Mouse (Mus musculus) liver, embryonic 11.5 days (tissue): Measurements from ENCODE around the gene Lrwd1. TPM values are rescaled to one million over a fixed set of nuclear protein-coding genes. Genes with fewer than 3 reads are reported as not detected.
"Not testable (repeated sequence)": the region's sequence is repeated elsewhere in the genome, so short reads cannot be mapped to it uniquely, and the experiment has no call there.

Experiments used
- ATAC-seq: fragments of 200-750 bp; cut with Nextera tagmentation; replicated peaks from 2 replicates; pipeline ENCODE4 v1.8.0; 2017; ENCODE audit warnings: moderate number of reproducible peaks, mild to moderate bottlenecking, moderate TSS enrichment, moderate library complexity; ENCODE audit not compliant: low FRiP score
- DNase-seq: peaks from one replicate; pipeline ENCODE4 v3.0.0-alpha.2; 2017; ENCODE audit warnings: low spot score
- H3K27ac ChIP-seq: fragments of 300-500 bp; sonication (generic); 2 replicates; pipeline ENCODE4 v1.5.1; 2014; ENCODE audit warnings: mild to moderate bottlenecking, low read depth, low read length, control low read depth
- H3K27me3 ChIP-seq: fragments of 300-500 bp; sonication (generic); replicated peaks from 2 replicates; pipeline ENCODE4 v1.6.1; 2014; ENCODE audit warnings: low read length, mixed read lengths; ENCODE audit not compliant: control insufficient read depth, insufficient read depth
- H3K36me3 ChIP-seq: fragments of 300-500 bp; sonication (generic); 2 replicates; pipeline ENCODE4 v1.6.1; 2014; ENCODE audit warnings: mild to moderate bottlenecking, low read length, moderate library complexity, mixed read lengths; ENCODE audit not compliant: control insufficient read depth, insufficient read depth
- H3K4me1 ChIP-seq: fragments of 300-500 bp; sonication (generic); replicated peaks from 2 replicates; pipeline ENCODE4 v1.6.1; 2014; ENCODE audit warnings: low read length, mixed read lengths; ENCODE audit not compliant: control insufficient read depth, insufficient read depth
- H3K4me2 ChIP-seq: fragments of 300-500 bp; sonication (generic); 2 replicates; pipeline ENCODE4 v1.6.1; 2014; ENCODE audit warnings: mild to moderate bottlenecking, control low read depth, moderate library complexity
- H3K4me3 ChIP-seq: fragments of 300-500 bp; sonication (generic); 2 replicates; pipeline ENCODE4 v1.5.1; 2014; ENCODE audit warnings: low read depth, low read length, control low read depth
- H3K9ac ChIP-seq: fragments of 300-500 bp; sonication (generic); 2 replicates; pipeline ENCODE4 v1.6.1; 2014; ENCODE audit warnings: low read depth, low read length, control low read depth
- H3K9me3 ChIP-seq: fragments of 300-500 bp; sonication (generic); 2 replicates; pipeline ENCODE4 v1.6.1; 2016; ENCODE audit warnings: low read length, inconsistent platforms, mixed read lengths; ENCODE audit not compliant: control insufficient read depth
- WGBS: fragments of 180-500 bp; shearing (Covaris S2); extraction: QIAGEN DNeasy Blood & Tissue Kit; methylation state at CpG from one replicate; pipeline ENCODE4 v1.1.7; 2014; 5-methylcytosine and 5-hydroxymethylcytosine counted together
- polyA plus RNA-seq: library from polyadenylated mRNA; unstranded; fragments of >200 nt; fragmentation: Nextera tagmentation; extraction: Ambion mirVana; gene quantifications from 2 replicates; pipeline ENCODE4 v1.2.1, GENCODE M21; 2014

Lrwd1 gene
- polyA plus RNA-seq, 1 experiment from 2014 or later, result 69.0 TPM

- WGBS, result 90% methylated on average over 11 of the region's 12 CpGs
- ATAC-seq, result not testable (repeated sequence)
Observed at GRCm38 (mm10) chr5:136160084-136160483, 24.2 kb upstream of the Lrwd1 start.

DNA sequence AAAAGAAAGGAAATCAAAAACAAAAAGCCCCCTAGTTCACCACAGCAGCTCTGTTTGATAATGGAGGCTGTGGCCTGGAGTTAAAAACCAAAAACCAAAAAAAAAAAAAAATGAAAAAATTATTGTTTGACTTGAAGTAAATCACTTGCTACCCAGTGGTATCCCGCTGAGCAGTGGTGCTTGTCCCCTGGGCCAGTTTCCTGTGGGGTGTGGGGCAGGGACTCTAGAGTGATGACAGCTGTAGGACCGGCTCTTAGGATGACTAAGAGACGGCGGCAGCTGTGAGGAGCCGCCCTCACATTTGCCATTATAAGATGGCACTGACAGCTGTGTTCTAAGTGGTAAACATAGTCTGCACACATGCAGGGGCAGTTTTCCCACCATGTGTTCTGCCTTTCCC is 19.5 kb upstream of the Lrwd1 start:
- Histone ChIP-seq H3K9ac (no peak overlapping the region), H3K4me1 (no peaks in the 10 kb centered on the region), H3K9me3 (no peaks in the 10 kb centered on the region), H3K4me2 (no peak overlapping the region), H3K36me3 (no peaks in the 10 kb centered on the region), H3K27ac (no peak overlapping the region), H3K4me3 (no peak overlapping the region), H3K27me3 (no peaks in the 10 kb centered on the region)
- 95% methylated on average over 5 of the region's 5 CpGs for WGBS
- ATAC-seq (no peak), DNase-seq (no peak)

More at GRCm38 (mm10) chr5:136160084-136160483, 24.2 kb upstream of the Lrwd1 start:
- H3K27me3 ChIP-seq, H3K4me1 ChIP-seq, H3K4me3 ChIP-seq, H3K27ac ChIP-seq, H3K9me3 ChIP-seq, H3K36me3 ChIP-seq, H3K4me2 ChIP-seq, H3K9ac ChIP-seq, DNase-seq: not testable (repeated sequence)

DNA sequence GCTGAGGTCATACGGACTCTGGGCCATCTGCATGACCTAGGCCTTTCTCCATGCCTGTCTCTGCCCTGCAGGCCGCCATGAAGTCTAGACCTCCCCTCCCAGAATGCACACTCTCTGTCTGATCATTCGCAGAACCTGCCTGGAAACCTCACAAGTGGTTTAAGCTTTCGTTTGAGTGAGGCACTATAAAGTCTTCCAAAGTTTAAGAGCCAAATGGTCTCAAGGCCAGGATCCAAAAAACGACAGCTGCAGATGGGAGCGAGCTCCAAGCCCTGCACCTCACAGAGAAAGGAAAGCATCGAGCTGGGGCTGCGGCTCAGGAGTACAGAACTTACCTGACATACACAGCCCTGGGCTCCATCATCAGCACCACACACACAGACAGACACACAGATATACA is 16.5 kb upstream of the Lrwd1 start:
- ATAC-seq (no peak), DNase-seq (no peak)
- Histone ChIP-seq H3K4me1 (no peaks in the 10 kb centered on the region), H3K4me2 (no peak overlapping the region), H3K27ac (no peak overlapping the region), H3K36me3 (no peaks in the 10 kb centered on the region), H3K9me3 (no peaks in the 10 kb centered on the region), H3K9ac (no peak overlapping the region), H3K4me3 (no peak overlapping the region), H3K27me3 (no peaks in the 10 kb centered on the region)
- 80% methylated on average over 8 of the region's 8 CpGs for WGBS

- H3K4me3 ChIP-seq, H3K9me3 ChIP-seq, H3K27ac ChIP-seq, H3K9ac ChIP-seq, H3K27me3 ChIP-seq, H3K4me1 ChIP-seq, H3K36me3 ChIP-seq, DNase-seq: not testable (repeated sequence)
- 0 out of 2 replicates have a peak overlapping the region, but pooled peaks have one; percentile 17 for H3K4me2 ChIP-seq
- 33% methylated on average over 5 of the region's 5 CpGs for WGBS
- peak; percentile 79 for ATAC-seq
Observed at GRCm38 (mm10) chr5:136149134-136149576, 13.3 kb upstream of the Lrwd1 start.

- no peak overlapping the region for H3K27ac ChIP-seq
- H3K4me3 ChIP-seq, result no peak overlapping the region
- H3K27me3 ChIP-seq, result no peaks in the 10 kb centered on the region
- peaks cover 3% of the 10 kb centered on the region for H3K4me1 ChIP-seq
- no peaks in the 10 kb centered on the region for H3K36me3 ChIP-seq
- no peak overlapping the region for H3K9ac ChIP-seq
- no peak for ATAC-seq
- no peak overlapping the region for H3K4me2 ChIP-seq
- no peaks in the 10 kb centered on the region for H3K9me3 ChIP-seq
- 62% methylated on average over 8 of the region's 8 CpGs for WGBS
- no peak for DNase-seq
Observed at GRCm38 (mm10) chr5:136147704-136148103, 11.8 kb upstream of the Lrwd1 start.

DNA sequence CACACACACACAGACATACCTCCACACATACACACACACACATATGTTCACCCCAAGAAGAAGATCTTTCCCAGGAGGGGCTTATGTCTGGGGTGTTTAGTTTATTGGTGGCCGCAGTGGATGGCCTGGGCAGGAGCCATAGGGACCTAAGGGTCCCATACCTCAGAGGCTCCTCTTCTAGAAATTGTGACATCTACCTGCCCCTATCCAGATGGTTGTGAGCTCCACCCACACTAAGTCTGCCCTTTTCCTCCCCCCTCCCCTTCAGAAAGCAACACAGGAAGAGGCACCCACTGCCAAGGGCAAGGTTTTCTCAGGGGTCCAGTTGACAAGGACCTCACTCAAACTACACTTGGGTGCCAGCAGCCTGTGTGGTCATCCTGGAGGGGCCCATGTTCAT is 11.1 kb upstream of the Lrwd1 start:
- H3K4me1 ChIP-seq, result peaks cover 3% of the 10 kb centered on the region
- H3K9me3 ChIP-seq, result no peaks in the 10 kb centered on the region
- H3K4me2 ChIP-seq, result no peak overlapping the region
- H3K36me3 ChIP-seq, result peaks cover 4% of the 10 kb centered on the region; the same call in 1 of the 2 replicates
- DNase-seq, result no peak
- no peak overlapping the region for H3K4me3 ChIP-seq
- no peak for ATAC-seq
- no peaks in the 10 kb centered on the region for H3K27me3 ChIP-seq
- no peak overlapping the region for H3K27ac ChIP-seq
- 81% methylated on average over 1 of the region's 1 CpGs for WGBS
- H3K9ac ChIP-seq, result no peak overlapping the region

GRCm38 (mm10) chr5:136144606-136145430 is 8.9 kb upstream of the Lrwd1 start:
- WGBS, result 53% methylated on average over 12 of the region's 12 CpGs
- no peak overlapping the region for H3K4me2 ChIP-seq
- H3K27ac ChIP-seq, result no peak overlapping the region
- H3K4me3 ChIP-seq, result no peak overlapping the region
- DNase-seq (no peak), ATAC-seq (peak; percentile 30; the same call in 1 of the 2 replicates)
- peaks cover 18% of the 10 kb centered on the region for H3K36me3 ChIP-seq
- no peaks in the 10 kb centered on the region for H3K9me3 ChIP-seq
- H3K27me3 ChIP-seq, result no peaks in the 10 kb centered on the region
- no peak overlapping the region for H3K9ac ChIP-seq
- H3K4me1 ChIP-seq, result peaks cover 3% of the 10 kb centered on the region

DNA sequence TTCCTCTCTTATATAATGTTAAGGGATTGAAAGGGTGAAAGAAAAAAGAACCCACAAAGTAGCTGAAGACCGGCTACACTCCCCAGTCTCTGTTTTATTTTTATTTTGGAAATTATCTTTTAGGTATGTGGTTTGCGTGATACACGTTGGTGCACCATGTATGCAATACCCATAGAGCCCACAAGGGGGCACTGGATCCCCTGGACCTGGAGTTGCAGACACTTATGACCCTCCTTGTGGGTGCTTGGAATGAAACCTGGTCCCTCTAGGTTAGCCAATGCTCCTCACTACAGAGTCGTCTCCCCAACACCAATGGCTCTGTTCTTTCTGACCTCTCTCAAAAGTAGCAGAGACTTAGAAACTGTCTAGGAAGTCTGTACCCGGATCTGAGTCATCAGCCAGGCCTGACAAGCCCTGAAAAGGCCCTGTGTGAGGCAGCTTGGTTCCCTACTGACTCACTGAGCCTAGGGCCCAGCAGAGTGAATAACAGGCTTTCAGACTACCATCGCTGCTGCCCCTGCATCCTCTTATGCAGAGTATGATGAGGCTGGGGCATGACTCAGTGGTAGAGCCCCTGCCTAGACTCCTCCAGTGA is 7.4 kb upstream of the Lrwd1 start:
- Histone ChIP-seq H3K9me3 (no peaks in the 10 kb centered on the region), H3K27ac (no peak overlapping the region), H3K27me3 (no peaks in the 10 kb centered on the region), H3K4me1 (peaks cover 3% of the 10 kb centered on the region), H3K9ac (no peak overlapping the region), H3K36me3 (peaks cover 22% of the 10 kb centered on the region), H3K4me3 (no peak overlapping the region), H3K4me2 (no peak overlapping the region)
- 88% methylated on average over 6 of the region's 6 CpGs for WGBS
- DNase-seq, result no peak
- ATAC-seq, result no peak

- H3K4me3 ChIP-seq, result no peak overlapping the region
- no peaks in the 10 kb centered on the region for H3K27me3 ChIP-seq
- no peak for ATAC-seq
- H3K9ac ChIP-seq, result no peak overlapping the region
- H3K9me3 ChIP-seq, result no peaks in the 10 kb centered on the region
- DNase-seq, result no peak
- no peak overlapping the region for H3K27ac ChIP-seq
- H3K4me2 ChIP-seq, result no peak overlapping the region
- WGBS, result 83% methylated on average over 5 of the region's 5 CpGs
- peaks cover 22% of the 10 kb centered on the region for H3K36me3 ChIP-seq
- H3K4me1 ChIP-seq, result peaks cover 3% of the 10 kb centered on the region
Observed at GRCm38 (mm10) chr5:136142746-136143145, 6.9 kb upstream of the Lrwd1 start.
